In the genomic region with DNA sequence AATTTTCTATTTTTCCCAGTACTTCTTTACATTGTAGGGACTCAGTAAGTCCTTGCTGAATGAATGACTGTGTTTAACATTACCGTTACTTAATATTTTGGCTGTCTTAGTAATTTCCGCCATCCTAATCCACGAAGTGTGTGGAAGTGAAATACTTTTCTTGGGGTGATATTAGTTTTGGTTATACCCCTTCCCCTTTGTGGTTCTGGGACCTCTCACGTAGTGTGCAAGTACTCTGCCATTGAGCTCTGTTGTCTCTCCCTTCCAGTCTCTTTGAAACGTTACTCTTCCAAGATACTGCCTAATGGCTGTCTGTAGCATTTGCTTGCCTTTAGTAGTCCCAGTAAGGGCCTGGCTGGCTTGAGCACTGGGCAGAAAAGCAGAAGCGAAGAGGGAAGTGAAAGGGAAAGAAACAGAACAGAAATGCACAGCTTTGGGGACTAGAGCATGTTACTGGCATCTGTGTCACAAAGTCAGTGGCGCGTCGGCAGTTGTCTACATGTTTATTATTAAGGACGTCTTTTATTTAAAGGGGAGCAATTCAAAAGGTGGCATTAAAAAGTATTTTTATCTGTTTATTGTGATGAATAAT, we compare ENCODE assay signal across 15 mouse cellular contexts. TPM values are rescaled to one million over a fixed set of nuclear protein-coding genes. Genes with fewer than 3 reads are reported as not detected.
A peak's percentile ranks its signal among the peaks of the same experiment; 100 is the strongest.
DNase-seq lines count a peak whose midpoint lies in the region; ATAC-seq and TF ChIP-seq lines count a peak whose summit lies in the region.
"Had no signal": no experiment of that assay in that cellular context is flagged by ENCODE, and none has a peak within 500 bp of the region (broad histone marks: within the 10 kb centered on the region; RNA-seq: fewer than 3 reads in every experiment).

No protein-coding gene starts in this region.

- no peak overlapping the region for H3K9ac ChIP-seq in heart, embryonic 12.5 days
- H3K9ac ChIP-seq in heart, postnatal 0 days (replicated peaks; ENCODE audit: low read depth, low read length), result 0 out of 2 replicates have a peak overlapping the region, but pooled peaks have one; percentile 8
- H3K9ac ChIP-seq: neural tube, embryonic 13.5 days; stomach, embryonic 15.5 days had no signal

- 82% methylated on average over 10 of the region's 10 CpGs for WGBS in heart, embryonic 12.5 days
- 72% methylated on average over 10 of the region's 10 CpGs for WGBS in heart, postnatal 0 days

- peaks cover 11% of the 10 kb centered on the region for H3K36me3 ChIP-seq in heart, embryonic 12.5 days
- peaks cover 22% of the 10 kb centered on the region for H3K36me3 ChIP-seq in heart, postnatal 0 days (replicated peaks; ENCODE audit: control insufficient read depth, insufficient read depth, low read length)
- H3K36me3 ChIP-seq: stomach, embryonic 15.5 days had no signal

- no peak overlapping the region for H3K27ac ChIP-seq in heart, embryonic 12.5 days (ENCODE audit: poor library complexity, severe bottlenecking)
- no peak overlapping the region for H3K27ac ChIP-seq in heart, postnatal 0 days (ENCODE audit: low read depth)
- H3K27ac ChIP-seq: neural tube, embryonic 13.5 days; stomach, embryonic 15.5 days had no signal

- H3K4me2 ChIP-seq in heart, embryonic 12.5 days, result peak overlapping the region; percentile 48
- H3K4me2 ChIP-seq in heart, postnatal 0 days (ENCODE audit: low read depth, low read length), result peak overlapping the region; percentile 45
- H3K4me2 ChIP-seq: neural tube, embryonic 13.5 days; stomach, embryonic 15.5 days had no signal

- no peaks in the 10 kb centered on the region for H3K27me3 ChIP-seq in heart, embryonic 12.5 days (replicated peaks)
- H3K27me3 ChIP-seq in heart, postnatal 0 days (ENCODE audit: control insufficient read depth, insufficient read depth, low read length), result no peaks in the 10 kb centered on the region
- H3K27me3 ChIP-seq: neural tube, embryonic 13.5 days; stomach, embryonic 15.5 days had no signal

- TF ChIP-seq CTCF in heart, postnatal 0 days (IDR thresholded peaks at IDR 0.05; ENCODE audit: low read depth), result no peak

- intact Hi-C loops in heart, postnatal 14 days (cut with DNase I), result no loop called here

- H3K4me1 ChIP-seq in heart, embryonic 12.5 days (replicated peaks), result peaks cover 11% of the 10 kb centered on the region
- H3K4me1 ChIP-seq in heart, postnatal 0 days (ENCODE audit: control insufficient read depth, insufficient read depth), result no peaks in the 10 kb centered on the region
- H3K4me1 ChIP-seq: stomach, embryonic 15.5 days had no signal

- no peak for TF ChIP-seq EP300 in heart, postnatal 0 days (IDR thresholded peaks at IDR 0.05; ENCODE audit: low read depth)

- DNase-seq in heart, postnatal 14 days, result no peak
- peak; percentile 13 to 20 for DNase-seq in spleen, adult 18-20 months
- no peak for DNase-seq in spleen, postnatal 4 days (ENCODE audit: low spot score in 2 of 2)
- no peak for DNase-seq in heart, postnatal 0 days (ENCODE audit: low spot score)
- DNase-seq in cerebellum, adult 9-10 months, result no peak
- no peak for DNase-seq in retina, embryonic 14.5 days (ENCODE audit: low spot score)
- DNase-seq: adrenal gland, postnatal 25 days; cerebellum, adult 11 months had no signal

- no peak for ATAC-seq in heart, embryonic 12.5 days (ENCODE audit: insufficient number of reproducible peaks, low FRiP score)
- ATAC-seq in heart, postnatal 0 days (ENCODE audit: insufficient read depth, low read depth), result no peak
- no peak for ATAC-seq in frontal cortex, adult (ENCODE audit: low TSS enrichment)
- ATAC-seq: midbrain, embryonic 16.5 days had no signal

- no peak overlapping the region for H3K4me3 ChIP-seq in heart, embryonic 12.5 days
- H3K4me3 ChIP-seq in heart, postnatal 0 days (ENCODE audit: low read depth, low read length), result no peak overlapping the region
- H3K4me3 ChIP-seq: neural tube, embryonic 13.5 days; stomach, embryonic 15.5 days had no signal

- H3K9me3 ChIP-seq in heart, embryonic 12.5 days (replicated peaks), result no peaks in the 10 kb centered on the region
- no peaks in the 10 kb centered on the region for H3K9me3 ChIP-seq in heart, postnatal 0 days (replicated peaks; ENCODE audit: control insufficient read depth, low read length)
- H3K9me3 ChIP-seq: G1E; neural tube, embryonic 13.5 days; stomach, embryonic 15.5 days had no signal

RNA-seq across cellular contexts. Expression of gene Slc38a9, which starts 6.0 kb away (rescaled TPM):
- polyA plus RNA-seq in heart, embryonic 12.5 days (2016; fragmentation: Nextera tagmentation; extraction: Ambion mirVana), result 12.9 and 13.7 TPM in 2 replicates
- 10 to 100 TPM; 10.7 to 12.3 TPM for total RNA-seq in heart, postnatal 14 days (2021)
- 7.6 and 11.1 TPM in 2 replicates for total RNA-seq in heart, postnatal 0 days (2014; rRNA removed; ENCODE audit: low replicate concordance)
- polyA plus RNA-seq in heart, postnatal 0 days (2015; fragmentation: Nextera tagmentation; extraction: Ambion mirVana), result 10.7 and 11.4 TPM in 2 replicates

RNA-seq across cellular contexts. Expression of gene Ddx4, which starts 14.3 kb away (rescaled TPM):
- polyA plus RNA-seq in heart, embryonic 12.5 days (2016; fragmentation: Nextera tagmentation; extraction: Ambion mirVana), result 1.1 and 1.5 TPM in 2 replicates
- total RNA-seq in heart, postnatal 14 days (2021), result under 1 TPM in 1 of 2 experiments, not detected in 1; 0.15 TPM
- not detected in 2 replicates for total RNA-seq in heart, postnatal 0 days (2014; rRNA removed; ENCODE audit: low replicate concordance)
- 0.14 and 0.16 TPM in 2 replicates for polyA plus RNA-seq in heart, postnatal 0 days (2015; fragmentation: Nextera tagmentation; extraction: Ambion mirVana)
- polyA plus RNA-seq: C2C12, G1E had no signal

Comparison
In these comparisons a context has a peak if more than half of its experiments do, and no peak if none do; other contexts are left out.
1. DNase-seq: peak in spleen, adult 18-20 months (2 of 2); none in heart, postnatal 14 days (0 of 2), spleen, postnatal 4 days (0 of 2), heart, postnatal 0 days (single experiment), cerebellum, adult 9-10 months (single experiment) and retina, embryonic 14.5 days (single experiment).